Mouse (Mus musculus) granulocyte monocyte progenitor cell, adult 5-6 weeks (primary cell): ENCODE results near the gene Shld2. TPM values are rescaled to one million over a fixed set of nuclear protein-coding genes. Genes with fewer than 3 reads are reported as not detected.
A peak's percentile ranks its signal among the peaks of the same experiment; 100 is the strongest.
"Not testable (repeated sequence)": the region's sequence is repeated elsewhere in the genome, so short reads cannot be mapped to it uniquely, and the experiment has no call there.

Experiments used
- ATAC-seq: replicated peaks from 2 replicates; pipeline ENCODE4 v1.8.0; 2016; ENCODE audit warnings: mild to moderate bottlenecking, moderate TSS enrichment, inconsistent platforms; ENCODE audit not compliant: poor library complexity, severe bottlenecking
- total RNA-seq, 2 experiments: library from RNA; stranded (forward) in 1 of 2; stranded (reverse) in 1 of 2; fragments of 200-712, 200-1000 nt in 1 of 2; fragments of >200 nt in 1 of 2; fragmentation: Nextera tagmentation in 1 of 2; gene quantifications; 2 replicates each; pipeline ENCODE4 v1.2.3; 2014 to 2017

The Shld2 gene
- total RNA-seq, 2 experiments from 2014 or later, result 6.6 to 17.8 TPM

DNA sequence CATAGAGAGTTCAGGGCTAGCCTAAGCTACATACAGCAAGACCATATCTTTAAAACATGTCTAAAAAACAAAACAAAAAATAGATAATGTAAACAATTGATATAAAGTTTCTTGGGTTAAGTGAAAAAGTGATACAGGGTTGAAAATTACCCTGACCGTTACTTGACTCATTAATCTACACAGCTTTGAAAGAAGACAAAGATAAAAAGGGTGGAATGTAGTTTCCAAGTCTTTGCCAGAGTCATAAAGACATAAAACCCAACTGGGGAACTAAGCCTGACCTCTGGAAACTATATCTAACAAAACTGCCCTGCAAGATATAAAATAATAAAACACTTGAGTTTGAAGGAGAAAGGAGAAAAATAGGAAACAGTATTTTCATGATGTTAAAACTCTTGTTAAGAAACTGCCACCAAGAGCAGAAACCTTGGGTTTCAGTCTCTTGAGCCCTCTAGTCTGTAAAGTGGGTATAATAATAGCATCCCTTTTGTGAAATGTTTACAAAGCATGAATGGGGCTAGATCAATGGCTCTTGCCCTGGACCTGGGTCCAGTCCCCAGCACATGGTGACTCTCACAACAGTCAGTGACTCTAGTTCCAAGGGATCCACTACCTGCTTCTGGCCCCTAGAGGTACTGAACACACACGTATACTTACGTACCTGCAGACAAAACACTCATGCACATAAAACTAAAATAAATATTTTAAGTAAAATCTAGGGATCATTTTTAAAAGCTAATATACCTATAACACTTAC is 20.9 kb downstream of the Shld2 start:
- ATAC-seq, result no peak

DNA sequence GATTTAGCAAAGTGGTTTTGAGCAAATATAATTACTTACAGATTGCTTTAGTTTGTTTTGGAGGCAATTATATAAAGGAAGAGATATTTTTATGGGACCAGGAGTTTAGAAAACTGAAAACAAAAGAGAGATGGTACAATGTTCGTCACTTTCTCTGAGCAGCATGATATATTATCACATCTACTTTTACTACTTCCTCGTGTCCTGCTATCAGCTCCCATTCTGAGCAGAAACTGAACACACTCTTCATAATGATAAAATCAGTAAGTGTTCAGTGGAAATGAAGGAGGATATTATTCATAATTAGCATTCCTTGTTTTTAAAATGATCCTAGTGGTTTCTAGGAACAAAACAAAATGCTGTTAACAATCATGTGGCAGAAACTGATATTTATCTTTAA is 21.9 kb downstream of the Shld2 start:
- no peak for ATAC-seq

DNA sequence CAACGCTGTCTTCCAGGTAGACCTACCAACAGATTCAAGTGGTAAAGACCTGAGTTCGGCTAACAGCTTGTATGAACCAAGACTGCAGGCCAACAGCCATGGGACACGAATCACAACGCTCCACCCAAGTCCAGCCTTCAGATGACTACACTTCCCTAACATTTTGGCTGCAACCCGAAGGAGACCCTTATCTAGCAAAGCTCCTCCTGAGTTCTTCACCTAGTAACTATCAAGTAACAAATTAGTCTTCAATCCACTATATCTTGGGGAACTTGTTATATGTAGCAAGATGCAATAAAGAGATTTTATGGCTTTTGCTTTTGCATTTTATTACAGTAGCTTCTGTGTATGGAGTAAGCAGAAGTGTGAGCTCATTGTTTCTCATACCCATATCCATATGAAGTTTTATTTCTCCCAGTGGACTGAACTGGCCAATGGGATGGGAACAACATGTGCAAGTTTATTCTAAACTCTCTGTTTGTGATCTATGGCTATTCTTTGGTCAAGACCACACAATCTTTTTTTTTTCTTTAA is 28.5 kb downstream of the Shld2 start:
- no peak for ATAC-seq

- no peak for ATAC-seq
Observed at GRCm38 (mm10) chr14:34280798-34281197, 29.5 kb downstream of the Shld2 start.

GRCm38 (mm10) chr14:34279726-34280125 is 30.6 kb downstream of the Shld2 start:
- no peak for ATAC-seq

DNA sequence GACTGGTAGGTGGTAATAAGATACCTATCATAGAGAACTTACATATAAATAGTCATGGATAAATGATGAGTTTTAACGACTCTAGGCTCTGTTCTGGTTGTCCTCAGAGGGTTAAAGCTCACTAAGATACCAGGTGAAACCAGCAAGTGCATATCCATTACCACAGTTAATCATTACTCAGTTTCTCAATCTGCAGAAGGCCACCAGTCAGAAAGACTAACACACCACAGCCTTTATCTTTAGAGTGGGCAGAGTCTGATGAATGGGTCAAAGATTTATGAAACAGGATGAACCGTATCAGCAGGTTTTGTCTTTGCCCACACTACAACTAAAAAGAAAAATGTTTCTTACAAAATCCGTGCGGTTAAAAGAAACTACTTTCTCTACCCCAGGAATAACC is 35.1 kb downstream of the Shld2 start:
- ATAC-seq, result no peak

- ATAC-seq, result no peak
Observed at GRCm38 (mm10) chr14:34274141-34274540, 36.2 kb downstream of the Shld2 start.

DNA sequence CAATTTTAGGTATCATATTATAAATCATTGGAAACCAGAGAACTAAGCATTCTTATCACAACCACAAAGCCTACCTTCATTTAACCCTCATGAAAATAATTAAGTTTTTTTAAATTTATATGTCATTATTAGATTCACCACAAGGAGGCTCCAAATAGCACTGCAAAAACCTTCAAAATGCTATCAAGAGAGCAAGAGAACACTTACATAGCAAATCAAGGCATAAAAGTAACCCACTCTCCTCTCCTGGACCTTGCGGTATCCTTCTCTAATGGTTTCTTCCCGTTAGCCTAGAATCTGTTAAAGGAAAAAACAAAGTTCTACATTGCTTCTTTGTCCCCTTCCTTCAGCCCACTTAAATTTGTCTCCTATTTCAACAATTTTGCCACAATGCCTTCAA is 37.0 kb downstream of the Shld2 start:
- ATAC-seq, result peak; percentile 40; the same call in 1 of the 2 replicates

GRCm38 (mm10) chr14:34268046-34268445 is 42.2 kb downstream of the Shld2 start:
- no peak for ATAC-seq

DNA sequence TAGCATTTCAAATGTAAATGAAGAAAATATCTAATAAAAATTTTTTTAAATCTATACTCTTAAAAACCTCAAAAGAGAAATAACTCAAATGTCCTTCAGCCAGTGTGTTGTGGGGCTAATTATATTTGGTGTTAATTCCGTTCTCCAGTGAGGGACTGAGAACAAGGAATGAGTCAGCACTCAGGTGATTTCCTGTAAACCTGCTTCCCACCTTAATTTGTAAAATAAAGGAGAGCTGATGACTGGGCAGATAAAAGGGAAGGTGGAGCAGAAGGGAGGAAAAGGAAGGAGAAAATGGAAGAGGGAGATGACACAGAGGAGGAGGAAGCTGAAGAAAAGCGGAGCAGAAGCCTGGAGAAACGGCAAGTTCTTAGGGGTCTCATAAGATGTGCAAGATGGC is 51.8 kb downstream of the Shld2 start:
- ATAC-seq, result not testable (repeated sequence)

DNA sequence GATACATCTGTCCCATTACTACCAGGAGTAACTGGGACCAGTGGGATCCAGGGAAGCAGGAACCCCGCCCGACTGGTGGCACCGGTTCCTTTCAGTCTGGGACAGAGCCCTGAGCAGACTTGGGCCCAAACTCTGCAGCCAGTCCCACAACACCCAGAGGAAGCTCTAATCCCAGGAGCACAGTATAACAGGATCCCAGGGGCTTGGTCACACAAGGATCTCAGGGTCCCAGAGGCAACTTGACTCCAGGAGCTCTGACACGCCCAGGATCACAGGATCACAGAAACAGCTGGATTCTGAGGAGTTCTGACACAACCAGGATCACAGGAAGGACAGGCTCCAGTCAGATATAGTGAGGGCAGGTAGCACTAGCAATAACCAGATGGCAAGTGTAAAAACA is 57.0 kb downstream of the Shld2 start:
- no peak for ATAC-seq

- no peak for ATAC-seq
Observed at GRCm38 (mm10) chr14:34252470-34253145, 57.7 kb downstream of the Shld2 start.

DNA sequence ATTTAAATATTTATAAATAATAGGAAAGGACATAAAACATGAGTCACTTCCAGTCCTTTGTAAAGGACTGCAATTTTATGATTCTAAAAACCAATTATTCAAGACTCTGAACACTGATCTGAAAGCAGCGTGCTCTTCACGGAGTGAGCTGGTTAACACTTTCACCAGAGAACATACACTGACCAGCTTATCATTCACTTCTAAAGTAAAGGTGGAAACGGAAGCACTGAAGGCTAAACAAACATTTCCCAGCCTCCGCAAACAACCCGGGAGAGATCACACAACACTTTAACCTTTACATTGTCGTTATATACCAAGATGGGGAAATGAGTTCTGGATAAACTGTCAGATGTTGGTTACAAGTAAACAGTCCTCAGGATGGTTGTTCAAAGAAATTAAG is 69.6 kb downstream of the Shld2 start:
- no peak for ATAC-seq

DNA sequence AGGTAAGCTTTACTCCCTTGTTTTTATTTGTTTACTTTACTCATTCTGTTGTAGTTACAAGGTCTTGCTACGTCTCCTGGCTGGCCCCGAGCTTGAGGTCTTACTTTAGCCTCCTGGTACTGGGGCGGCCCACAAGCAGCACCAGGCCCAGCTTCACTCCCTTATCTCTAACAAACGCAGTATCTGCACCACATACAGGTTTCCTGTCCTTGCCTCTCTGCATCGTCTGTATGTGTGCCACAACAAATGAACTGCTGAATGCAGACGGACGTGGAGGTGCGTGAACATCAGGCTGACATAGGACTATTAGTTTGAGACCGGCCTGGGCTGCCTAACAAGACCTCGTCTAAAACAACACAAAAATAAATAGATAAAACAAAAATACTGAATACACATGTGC is 70.0 kb downstream of the Shld2 start:
- no peak for ATAC-seq

DNA sequence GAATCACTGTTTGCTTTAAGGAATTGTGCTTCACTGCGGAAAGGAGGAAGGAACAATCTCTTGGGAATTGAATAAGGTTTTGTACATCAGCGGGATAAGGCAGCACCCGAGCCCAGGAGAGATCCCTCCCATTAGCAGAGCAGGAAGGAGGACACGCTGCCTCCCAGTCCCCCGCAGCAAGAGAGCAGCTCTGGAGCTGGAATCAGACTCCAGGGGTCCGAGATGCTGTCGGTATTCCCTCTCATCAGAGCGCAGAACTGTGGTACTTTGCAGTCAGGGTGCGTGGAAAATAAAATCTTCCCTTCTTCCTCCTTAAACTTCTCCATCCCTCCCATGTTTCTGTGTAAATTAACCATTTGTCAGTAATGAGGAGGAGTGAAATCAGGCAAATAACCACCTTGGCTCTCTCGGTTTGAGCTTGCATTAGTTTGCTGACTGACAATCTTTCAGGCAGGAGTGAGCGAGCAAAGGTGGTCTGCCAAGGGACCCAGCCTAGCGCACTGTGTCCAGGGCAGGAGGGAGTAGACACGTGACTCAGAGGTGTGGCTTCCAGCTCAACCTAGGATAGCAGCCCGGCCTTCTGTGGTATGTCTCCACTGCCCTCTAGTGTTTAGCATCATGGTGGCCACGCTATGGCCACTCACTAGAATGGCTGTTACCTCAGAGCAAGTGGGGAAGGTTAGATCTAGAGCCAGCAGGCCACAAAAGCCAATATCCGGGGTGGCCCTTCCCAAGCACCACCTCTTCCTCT is 75.5 kb downstream of the Shld2 start:
- ATAC-seq, result peak; percentile 99

DNA sequence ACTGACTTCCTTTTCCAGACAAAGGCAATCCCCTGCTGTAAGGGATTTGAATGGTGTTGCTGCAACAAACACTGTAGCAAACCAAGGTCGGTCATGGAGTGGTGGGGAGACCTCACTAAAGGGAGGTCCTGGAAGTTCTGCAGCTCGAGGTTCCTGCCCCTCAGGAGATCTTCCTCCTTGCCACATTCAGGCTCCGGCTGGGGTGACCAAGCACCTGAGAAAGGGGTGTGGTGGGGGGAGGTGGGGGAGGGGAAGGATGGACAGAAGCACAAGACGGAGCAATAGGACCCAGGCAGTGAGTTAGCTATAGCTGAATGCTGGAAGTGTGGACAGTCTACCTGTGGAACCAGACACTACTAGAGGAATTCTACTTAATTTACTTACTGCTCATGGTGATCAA is 76.4 kb downstream of the Shld2 start:
- ATAC-seq, result no peak

GRCm38 (mm10) chr14:34232866-34233680 is 77.2 kb downstream of the Shld2 start:
- no peak for ATAC-seq

DNA sequence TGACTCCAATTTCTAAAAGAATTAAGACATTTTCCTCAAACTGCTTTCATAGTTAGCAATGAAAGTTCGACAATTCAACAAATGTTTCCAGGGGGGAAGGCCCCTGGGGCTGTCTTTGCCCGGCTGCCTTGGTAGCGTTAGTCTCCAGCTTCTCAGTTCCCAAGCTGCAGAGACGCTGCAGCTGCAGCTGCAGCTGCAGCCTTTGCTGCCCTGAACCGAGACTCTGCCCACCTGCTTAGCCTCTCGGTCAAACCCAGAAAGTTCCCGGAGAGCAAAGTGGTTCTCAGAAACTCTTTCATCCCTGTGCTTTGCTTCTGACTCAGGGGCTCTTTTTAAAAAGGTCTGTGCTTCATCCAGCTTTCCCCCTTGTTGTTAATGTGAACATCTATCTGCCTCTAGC is 78.0 kb downstream of the Shld2 start:
- ATAC-seq, result no peak

- ATAC-seq, result no peak
Observed at GRCm38 (mm10) chr14:34228830-34229506, 81.3 kb downstream of the Shld2 start.

DNA sequence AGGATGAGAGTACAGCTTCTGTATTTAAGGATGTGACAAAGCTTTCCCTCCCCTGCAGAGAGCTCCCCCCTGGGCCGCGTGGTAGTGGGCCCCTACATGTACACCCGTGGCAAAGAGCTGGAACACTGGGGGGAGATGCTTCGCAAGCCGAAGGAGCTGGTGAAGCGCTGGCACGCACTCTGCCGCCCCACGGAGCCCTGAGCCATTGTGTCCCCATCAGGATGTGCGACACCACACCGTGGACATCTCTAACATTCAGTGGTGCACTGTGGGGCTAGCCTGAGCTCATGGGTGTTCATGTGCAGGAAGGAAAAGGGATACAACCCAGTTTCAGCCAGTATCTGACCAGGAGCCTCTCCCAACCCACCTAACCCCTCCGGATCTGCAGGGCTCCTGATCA is 82.3 kb downstream of the Shld2 start:
- ATAC-seq, result no peak
